Mouse (Mus musculus) thymus, adult 2 months (tissue): ENCODE data around the gene Fam161b. TPM values are rescaled to one million over a fixed set of nuclear protein-coding genes. Genes with fewer than 3 reads are reported as not detected.

ENCODE experiments used
- DNase-seq: peaks from one replicate; pipeline ENCODE4 v3.0.0; 2021
- H3K27ac ChIP-seq: fragments of 200-500 bp; 2 replicates; pipeline ENCODE4 v1.5.1; 2012; ENCODE audit warnings: low read length, control low read depth; ENCODE audit not compliant: control insufficient read depth, insufficient read depth
- H3K27me3 ChIP-seq: fragments of 200-500 bp; 2 replicates; pipeline ENCODE4 v1.6.1; 2012; ENCODE audit warnings: mild to moderate bottlenecking, low read length, moderate library complexity, mixed read lengths; ENCODE audit not compliant: control insufficient read depth, insufficient read depth
- H3K36me3 ChIP-seq: fragments of 200-500 bp; 2 replicates; pipeline ENCODE4 v1.6.1; 2012; ENCODE audit warnings: mild to moderate bottlenecking, low read length, moderate library complexity; ENCODE audit not compliant: control insufficient read depth, insufficient read depth
- H3K4me1 ChIP-seq: fragments of 200-500 bp; replicated peaks from 2 replicates; pipeline ENCODE4 v1.6.1; 2012; ENCODE audit warnings: low read length; ENCODE audit not compliant: control insufficient read depth, insufficient read depth
- H3K4me3 ChIP-seq: fragments of 200-500 bp; 2 replicates; pipeline ENCODE4 v1.5.1; 2012; ENCODE audit warnings: mild to moderate bottlenecking, low read length, control low read depth, moderate library complexity; ENCODE audit not compliant: control insufficient read depth, insufficient read depth
- CTCF ChIP-seq: fragments of 200-500 bp; IDR thresholded peaks from 2 replicates; pipeline ENCODE4 v1.5.1; 2012; ENCODE audit warnings: mild to moderate bottlenecking, control low read depth, low read length, moderate library complexity, borderline replicate concordance; ENCODE audit not compliant: control insufficient read depth, poor library complexity, insufficient read depth; ENCODE audit errors: extremely low read depth
- POLR2A ChIP-seq: fragments of 200-500 bp; IDR thresholded peaks from 2 replicates; pipeline ENCODE4 v1.6.1; 2012; ENCODE audit warnings: mild to moderate bottlenecking, low read length, control low read depth, moderate library complexity; ENCODE audit not compliant: control insufficient read depth, poor library complexity, insufficient read depth; ENCODE audit errors: extremely low read depth
- WGBS: fragments of 180-500 bp; shearing (Covaris S2); methylation state at CpG from one replicate; pipeline ENCODE4 v1.1.7; 2018; 5-methylcytosine and 5-hydroxymethylcytosine counted together
- polyA plus RNA-seq: library from polyadenylated mRNA; depleted of rRNA; stranded (reverse); fragments of >200 nt; gene quantifications from 2 replicates; pipeline ENCODE4 v1.2.3, GENCODE M21; 2012

Fam161b gene
- polyA plus RNA-seq, 1 experiment, result 1.2 TPM

- H3K27ac ChIP-seq, result no peak overlapping the region
- peaks cover 39% of the 10 kb centered on the region for H3K36me3 ChIP-seq
- no peak for DNase-seq
- H3K27me3 ChIP-seq, result no peaks in the 10 kb centered on the region
- TF ChIP-seq POLR2A (no peak), CTCF (no peak)
- peaks cover 5% of the 10 kb centered on the region for H3K4me1 ChIP-seq
- no peak overlapping the region for H3K4me3 ChIP-seq
- 98% methylated on average over 5 of the region's 5 CpGs for WGBS
These were observed 32.2 kb upstream of the Fam161b start for GRCm38 (mm10) chr12:84393847-84394246.

- peaks cover 39% of the 10 kb centered on the region for H3K36me3 ChIP-seq
- H3K27ac ChIP-seq, result no peak overlapping the region
- peaks cover 11% of the 10 kb centered on the region for H3K4me1 ChIP-seq
- TF ChIP-seq POLR2A (no peak), CTCF (no peak)
- no peaks in the 10 kb centered on the region for H3K27me3 ChIP-seq
- 97% methylated on average over 4 of the region's 4 CpGs for WGBS
- no peak overlapping the region for H3K4me3 ChIP-seq
- no peak for DNase-seq
These were observed 31.0 kb upstream of the Fam161b start for GRCm38 (mm10) chr12:84392681-84393080.

DNA sequence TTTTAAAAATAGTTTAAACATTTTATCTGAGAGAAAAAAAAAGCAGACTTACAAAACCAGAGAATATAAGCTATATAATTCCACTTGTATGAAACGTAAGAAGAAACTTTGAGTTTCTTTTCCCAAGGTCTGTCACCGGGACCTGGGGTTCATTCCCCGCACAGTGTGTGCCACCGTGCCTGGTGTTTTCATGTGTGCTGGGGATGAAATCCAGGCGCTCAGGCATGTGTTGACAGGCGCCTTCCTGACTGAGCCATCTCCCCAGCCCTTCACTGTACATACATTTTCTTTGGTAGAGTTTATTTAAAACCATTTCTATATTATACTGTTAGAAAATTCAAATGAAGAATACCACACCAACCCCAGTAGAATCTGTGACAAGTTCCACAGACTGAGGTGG, 28.7 kb upstream of the Fam161b start:
- Histone ChIP-seq H3K4me3 (no peak overlapping the region), H3K27me3 (no peaks in the 10 kb centered on the region), H3K27ac (no peak overlapping the region), H3K36me3 (peaks cover 44% of the 10 kb centered on the region), H3K4me1 (peaks cover 11% of the 10 kb centered on the region)
- WGBS, result 95% methylated on average over 6 of the region's 6 CpGs
- TF ChIP-seq POLR2A, result no peak
- TF ChIP-seq CTCF, result no peak
- DNase-seq, result no peak

- Histone ChIP-seq H3K4me1 (peaks cover 11% of the 10 kb centered on the region), H3K4me3 (no peak overlapping the region), H3K27me3 (no peaks in the 10 kb centered on the region), H3K36me3 (peaks cover 50% of the 10 kb centered on the region), H3K27ac (peak overlapping the region; percentile 17)
- 27% methylated on average over 14 of the region's 14 CpGs for whole genome bisulfite sequencing
- TF ChIP-seq CTCF (no peak), POLR2A (no peak)
- no peak for DNase-seq
These were observed 27.3 kb upstream of the Fam161b start for GRCm38 (mm10) chr12:84388774-84389400.

GRCm38 (mm10) chr12:84388097-84388496, 26.5 kb upstream of the Fam161b start:
- no peak for TF ChIP-seq CTCF
- no peak for TF ChIP-seq POLR2A
- 94% methylated on average over 8 of the region's 8 CpGs for WGBS
- no peak for DNase-seq
- Histone ChIP-seq H3K4me1 (peaks cover 11% of the 10 kb centered on the region), H3K27me3 (no peaks in the 10 kb centered on the region), H3K27ac (no peak overlapping the region), H3K36me3 (peaks cover 47% of the 10 kb centered on the region), H3K4me3 (no peak overlapping the region)

GRCm38 (mm10) chr12:84385408-84385807, 23.8 kb upstream of the Fam161b start:
- no peak for TF ChIP-seq POLR2A
- TF ChIP-seq CTCF, result no peak
- no peak for DNase-seq
- 98% methylated on average over 4 of the region's 4 CpGs for WGBS
- H3K27ac ChIP-seq, result no peak overlapping the region
- peaks cover 11% of the 10 kb centered on the region for H3K4me1 ChIP-seq
- peaks cover 37% of the 10 kb centered on the region for H3K36me3 ChIP-seq
- no peak overlapping the region for H3K4me3 ChIP-seq
- H3K27me3 ChIP-seq, result no peaks in the 10 kb centered on the region
